Mouse (Mus musculus) stomach, embryonic 14.5 days (tissue): ENCODE data around the gene Hadhb. TPM values are rescaled to one million over a fixed set of nuclear protein-coding genes. Genes with fewer than 3 reads are reported as not detected.

ENCODE experiments used
- microRNA counts: library from miRNA; unstranded; fragments of <30 nt; microRNA quantifications from one replicate; lab custom pipeline; 2016
- microRNA-seq: library from miRNA; unstranded; fragments of <30 nt; microRNA quantifications from one replicate; pipeline ENCODE4, GENCODE M21; 2016
- polyA plus RNA-seq: library from polyadenylated mRNA; unstranded; fragments of >200 nt; fragmentation: Nextera tagmentation; extraction: Ambion mirVana; gene quantifications from 2 replicates; pipeline ENCODE4 v1.2.1, GENCODE M21; 2014

Hadhb gene
- polyA plus RNA-seq, 1 experiment from 2014 or later: 134 TPM

MicroRNAs within 50 kb of the gene (microRNA counts, 519-probe panel; counts per million panel counts)
- microRNA mmu-miR-1960 (lab: Ali Mortazavi, UCI): 1,728 counts per million, percentile 12 among the panel's probes with 10 or more counts

Small RNAs within 50 kb of the gene (microRNA-seq; reads per million reads assigned to microRNA genes)
- gene Mir1960: 0.78 reads per million

Other genes starting within 250 kb of the Hadhb start
- gene Il6, start 142.1 kb upstream of the Hadhb start, polyA plus RNA-seq: not detected in 2 replicates
- 259 and 272 TPM in 2 replicates for gene Tyms, start 81.6 kb upstream of the Hadhb start, polyA plus RNA-seq
- 0.19 and 0.34 TPM in 2 replicates for gene Garem2, start 50.1 kb upstream of the Hadhb start, polyA plus RNA-seq
- not detected in 2 replicates for gene 3110082J24Rik, start 49.2 kb upstream of the Hadhb start, polyA plus RNA-seq
- 116 and 118 TPM in 2 replicates for gene Hadha, start 86 bp upstream of the Hadhb start, polyA plus RNA-seq
- 0.59 and 0.81 TPM in 2 replicates for gene Adgrf3, start 50.5 kb downstream of the Hadhb start, polyA plus RNA-seq
- gene Selenoi, start 77.3 kb downstream of the Hadhb start, polyA plus RNA-seq: 23.9 and 24.4 TPM in 2 replicates
- 0.60 and 0.64 TPM in 2 replicates for gene Drc1, start 126.1 kb downstream of the Hadhb start, polyA plus RNA-seq